Mouse (Mus musculus): Measurements from ENCODE around the gene Ncoa1.

GRCm38 (mm10) chr12:4479171-4479881 is 2.3 kb upstream of the Ncoa1 start:
- TF ChIP-seq POLR2A (IDR thresholded peaks at IDR 0.05; ENCODE audit: extremely low read depth, insufficient read depth, low read length) (no peak), CTCF (IDR thresholded peaks at IDR 0.05; ENCODE audit: low read depth, low read length) (no peak)

Data from liver, adult 2 months (tissue).